In genomic region chr15:9629660-9630059, GRCm38 (mm10) we compare ENCODE assay signal across 25 mouse cellular contexts.
"Had no signal": no experiment of that assay in that cellular context is flagged by ENCODE, and none has a peak within 500 bp of the region (broad histone marks: within the 10 kb centered on the region; RNA-seq: fewer than 3 reads in every experiment).

No protein-coding gene starts in this region.

- H3K27ac ChIP-seq: gastrocnemius, adult 2 months; heart, embryonic 10.5 days; hindbrain, embryonic 10.5 days; hindbrain, embryonic 12.5 days; hindbrain, embryonic 15.5 days; hindbrain, postnatal 0 days; kidney, embryonic 15.5 days; kidney, postnatal 0 days; limb, embryonic 10.5 days; limb, embryonic 12.5 days; liver, embryonic 12.5 days had no signal

- H3K36me3 ChIP-seq: heart, embryonic 10.5 days; heart, embryonic 12.5 days; hindbrain, embryonic 10.5 days; hindbrain, embryonic 12.5 days; hindbrain, embryonic 15.5 days; kidney, embryonic 15.5 days; limb, embryonic 10.5 days; limb, embryonic 12.5 days; liver, embryonic 12.5 days had no signal

- H3K4me1 ChIP-seq: heart, embryonic 10.5 days; heart, embryonic 12.5 days; hindbrain, embryonic 10.5 days; hindbrain, embryonic 12.5 days; hindbrain, embryonic 15.5 days; kidney, embryonic 15.5 days; limb, embryonic 10.5 days; limb, embryonic 12.5 days; liver, embryonic 12.5 days had no signal

- H3K27me3 ChIP-seq: heart, embryonic 12.5 days; hindbrain, embryonic 12.5 days; hindbrain, embryonic 15.5 days; kidney, embryonic 15.5 days; limb, embryonic 12.5 days; liver, embryonic 12.5 days had no signal

- H3K4me3 ChIP-seq: gastrocnemius, adult 2 months; heart, embryonic 10.5 days; heart, embryonic 12.5 days; hindbrain, embryonic 10.5 days; hindbrain, embryonic 12.5 days; hindbrain, embryonic 15.5 days; kidney, embryonic 15.5 days; limb, embryonic 10.5 days; limb, embryonic 12.5 days; liver, embryonic 12.5 days had no signal

- DNase-seq: gastrocnemius, adult 2 months; gastrocnemius, postnatal 10 days; gastrocnemius, postnatal 25 days; heart, adult 18-20 months; heart, postnatal 10 days; heart, postnatal 4 days; kidney, adult 11 months; kidney, adult 2 months; kidney, adult 9 months; kidney, postnatal 14 days; kidney, postnatal 36 days; layer of hippocampus, adult 9-11 months; layer of hippocampus, postnatal 36 days; liver had no signal

- H3K9ac ChIP-seq: heart, embryonic 12.5 days; hindbrain, embryonic 12.5 days; hindbrain, embryonic 15.5 days; kidney, embryonic 15.5 days; limb, embryonic 12.5 days; liver, embryonic 12.5 days had no signal

- H3K9me3 ChIP-seq: heart, embryonic 10.5 days; heart, embryonic 12.5 days; hindbrain, embryonic 10.5 days; hindbrain, embryonic 12.5 days; hindbrain, embryonic 15.5 days; kidney, embryonic 15.5 days; limb, embryonic 10.5 days; limb, embryonic 12.5 days; liver, embryonic 12.5 days had no signal
